Mouse (Mus musculus) lung, embryonic 14.5 days (tissue): Measurements from ENCODE around the gene Cyp2w1. TPM values are rescaled to one million over a fixed set of nuclear protein-coding genes. Genes with fewer than 3 reads are reported as not detected.
A peak's percentile ranks its signal among the peaks of the same experiment; 100 is the strongest.

ENCODE experiments used
- ATAC-seq: fragments of 200-750 bp; cut with Nextera tagmentation; 2 replicates; pipeline ENCODE4 v1.8.0; 2017; ENCODE audit warnings: mild to moderate bottlenecking, moderate TSS enrichment, moderate library complexity; ENCODE audit not compliant: insufficient read depth
- DNase-seq: peaks from one replicate; pipeline ENCODE4 v3.0.0-alpha.2; 2015
- H3K27ac ChIP-seq: fragments of 300-500 bp; sonication (generic); 2 replicates; pipeline ENCODE4 v1.5.1; 2014; ENCODE audit warnings: low read depth, mild to moderate bottlenecking, moderate library complexity
- H3K27me3 ChIP-seq: fragments of 300-500 bp; sonication (generic); 2 replicates; pipeline ENCODE4 v1.6.1; 2014; ENCODE audit warnings: low read length, control low read depth; ENCODE audit not compliant: insufficient read depth
- H3K36me3 ChIP-seq: fragments of 300-500 bp; sonication (generic); 2 replicates; pipeline ENCODE4 v1.6.1; 2014; ENCODE audit warnings: control low read depth; ENCODE audit not compliant: insufficient read depth
- H3K4me1 ChIP-seq: fragments of 300-500 bp; sonication (generic); 2 replicates; pipeline ENCODE4 v1.6.1; 2014; ENCODE audit warnings: antibody characterized with exemption, control low read depth; ENCODE audit not compliant: insufficient read depth
- H3K4me2 ChIP-seq: fragments of 300-500 bp; sonication (generic); 2 replicates; pipeline ENCODE4 v1.6.1; 2014; ENCODE audit warnings: mild to moderate bottlenecking
- H3K4me3 ChIP-seq: fragments of 300-500 bp; sonication (generic); 2 replicates; pipeline ENCODE4 v1.5.1; 2014; ENCODE audit warnings: low read depth, low read length
- H3K9ac ChIP-seq: fragments of 300-500 bp; sonication (generic); 2 replicates; pipeline ENCODE4 v1.6.1; 2014
- H3K9me3 ChIP-seq: fragments of 300-500 bp; sonication (generic); 2 replicates; pipeline ENCODE4 v1.6.1; 2016; ENCODE audit warnings: low read depth, low read length, control low read depth
- CTCF ChIP-seq: IDR thresholded peaks from 2 replicates; pipeline ENCODE4 v1.5.1; 2016; ENCODE audit warnings: antibody characterized with exemption, low read depth
- WGBS: fragments of 180-500 bp; shearing (Covaris S2); extraction: QIAGEN DNeasy Blood & Tissue Kit; methylation state at CpG from one replicate; pipeline ENCODE4 v1.1.7; 2014; 5-methylcytosine and 5-hydroxymethylcytosine counted together
- polyA plus RNA-seq: library from polyadenylated mRNA; unstranded; fragments of >200 nt; fragmentation: Nextera tagmentation; extraction: Ambion mirVana; gene quantifications from 2 replicates; pipeline ENCODE4 v1.2.1, GENCODE M21; 2014

The Cyp2w1 gene
- polyA plus RNA-seq, 1 experiment from 2014 or later, result not detected

GRCm38 (mm10) chr5:139324691-139325394 is 27.6 kb upstream of the Cyp2w1 start:
- Histone ChIP-seq H3K27ac (no peak overlapping the region), H3K4me3 (peak overlapping the region; percentile 56), H3K9me3 (no peaks in the 10 kb centered on the region), H3K4me2 (peak overlapping the region; percentile 97), H3K9ac (peak overlapping the region; percentile 62), H3K27me3 (peaks cover 32% of the 10 kb centered on the region), H3K4me1 (no peaks in the 10 kb centered on the region; the same call in 1 of the 2 replicates), H3K36me3 (no peaks in the 10 kb centered on the region)
- DNase-seq (peak; percentile 16), ATAC-seq (peak; percentile 42; the same call in 1 of the 2 replicates)
- WGBS, result 2% methylated on average over 52 of the region's 62 CpGs
- no peak for TF ChIP-seq CTCF

- DNase-seq, result peak; percentile 71
- H3K4me2 ChIP-seq, result peak within 1 kb of the TSS; percentile 97
- H3K36me3 ChIP-seq, result no peaks in the 10 kb centered on the region
- peak; percentile 78 for ATAC-seq
- peak within 1 kb of the TSS; percentile 56 for H3K4me3 ChIP-seq
- no peaks in the 10 kb centered on the region; the same call in 1 of the 2 replicates for H3K4me1 ChIP-seq
- TF ChIP-seq CTCF, result no peak; the same call in 1 of the 2 replicates
- no peak within 1 kb of the TSS for H3K27ac ChIP-seq
- no peaks in the 10 kb centered on the region for H3K9me3 ChIP-seq
- H3K9ac ChIP-seq, result peak within 1 kb of the TSS; percentile 62
- peaks cover 32% of the 10 kb centered on the region for H3K27me3 ChIP-seq
- 3% methylated on average over 50 of the region's 61 CpGs for WGBS
Observed at GRCm38 (mm10) chr5:139325395-139325966, 26.9 kb upstream of the Cyp2w1 start, which contains the start of gene Adap1. Gene Adap1 (minus strand): TSS chr5:139325622.

GRCm38 (mm10) chr5:139326111-139326696 is 26.2 kb upstream of the Cyp2w1 start:
- TF ChIP-seq CTCF, result peak; percentile 22; the same call in 1 of the 2 replicates
- no peak overlapping the region for H3K9ac ChIP-seq
- 65% methylated on average over 13 of the region's 13 CpGs for WGBS
- ATAC-seq (no peak), DNase-seq (no peak)
- H3K9me3 ChIP-seq, result no peaks in the 10 kb centered on the region
- no peaks in the 10 kb centered on the region; the same call in 1 of the 2 replicates for H3K4me1 ChIP-seq
- H3K4me3 ChIP-seq, result no peak overlapping the region
- peaks cover 32% of the 10 kb centered on the region for H3K27me3 ChIP-seq
- no peak overlapping the region for H3K27ac ChIP-seq
- H3K4me2 ChIP-seq, result no peak overlapping the region
- H3K36me3 ChIP-seq, result no peaks in the 10 kb centered on the region

- DNase-seq (no peak), ATAC-seq (no peak)
- H3K27ac ChIP-seq, result no peak overlapping the region
- H3K4me3 ChIP-seq, result no peak overlapping the region
- no peak overlapping the region for H3K9ac ChIP-seq
- no peak for TF ChIP-seq CTCF
- peaks cover 32% of the 10 kb centered on the region for H3K27me3 ChIP-seq
- no peaks in the 10 kb centered on the region for H3K9me3 ChIP-seq
- H3K4me1 ChIP-seq, result no peaks in the 10 kb centered on the region; the same call in 1 of the 2 replicates
- H3K36me3 ChIP-seq, result no peaks in the 10 kb centered on the region
- no peak overlapping the region for H3K4me2 ChIP-seq
- WGBS, result 70% methylated on average over 7 of the region's 7 CpGs
Observed at GRCm38 (mm10) chr5:139326986-139327633, 25.3 kb upstream of the Cyp2w1 start.

- H3K4me2 ChIP-seq, result no peak overlapping the region
- H3K27ac ChIP-seq, result no peak overlapping the region
- H3K4me1 ChIP-seq, result no peaks in the 10 kb centered on the region; the same call in 1 of the 2 replicates
- no peak overlapping the region for H3K4me3 ChIP-seq
- no peaks in the 10 kb centered on the region for H3K36me3 ChIP-seq
- no peak for TF ChIP-seq CTCF
- WGBS, result 55% methylated on average over 7 of the region's 7 CpGs
- no peak overlapping the region for H3K9ac ChIP-seq
- DNase-seq, result no peak
- no peak for ATAC-seq
- no peaks in the 10 kb centered on the region for H3K9me3 ChIP-seq
- peaks cover 32% of the 10 kb centered on the region for H3K27me3 ChIP-seq
Observed at GRCm38 (mm10) chr5:139327634-139328020, 24.8 kb upstream of the Cyp2w1 start.

GRCm38 (mm10) chr5:139330766-139331165 is 21.7 kb upstream of the Cyp2w1 start:
- Histone ChIP-seq H3K27ac (no peak overlapping the region), H3K36me3 (no peaks in the 10 kb centered on the region), H3K4me2 (no peak overlapping the region), H3K4me1 (no peaks in the 10 kb centered on the region), H3K27me3 (peaks cover 11% of the 10 kb centered on the region; the same call in 1 of the 2 replicates), H3K4me3 (no peak overlapping the region), H3K9me3 (no peaks in the 10 kb centered on the region), H3K9ac (no peak overlapping the region)
- ATAC-seq (no peak), DNase-seq (no peak)
- no peak for TF ChIP-seq CTCF
- WGBS, result 65% methylated on average over 7 of the region's 7 CpGs
